Mouse (Mus musculus): ENCODE measurements around the gene Fis1. TPM values are rescaled to one million over a fixed set of nuclear protein-coding genes. Genes with fewer than 3 reads are reported as not detected.

The Fis1 gene
- total RNA-seq, 2 experiments from 2014 or later: 226 to 227 TPM

- intact Hi-C loops (cut with DNase I): no loop called here
- DNase-seq (ENCODE audit: extremely low spot score in 1 of 2, low spot score in 2 of 2): no peak
These were observed 10.0 kb downstream of the Fis1 start for GRCm38 (mm10) chr5:136962966-136963540.

GRCm38 (mm10) chr5:136965210-136965609 lies 12.1 kb downstream of the Fis1 start:
- intact Hi-C loops (cut with DNase I): no loop called here
- DNase-seq (ENCODE audit: extremely low spot score in 1 of 2, low spot score in 2 of 2): no peak

- DNase-seq (ENCODE audit: extremely low spot score in 1 of 2, low spot score in 2 of 2): no peak
- intact Hi-C loops (cut with DNase I): no loop called here
These were observed 12.6 kb downstream of the Fis1 start for GRCm38 (mm10) chr5:136965686-136966085.

- intact Hi-C loops (cut with DNase I): no loop called here
- DNase-seq (ENCODE audit: extremely low spot score in 1 of 2, low spot score in 2 of 2): no peak
These were observed 13.3 kb downstream of the Fis1 start, which contains the start of gene Cldn15 for GRCm38 (mm10) chr5:136966331-136966730. Cldn15 (plus strand) TSS chr5:136966616.

- intact Hi-C loops (cut with DNase I): no loop called here
- DNase-seq (ENCODE audit: extremely low spot score in 1 of 2, low spot score in 2 of 2): no peak
These were observed 13.9 kb downstream of the Fis1 start for GRCm38 (mm10) chr5:136966861-136967455.

DNA sequence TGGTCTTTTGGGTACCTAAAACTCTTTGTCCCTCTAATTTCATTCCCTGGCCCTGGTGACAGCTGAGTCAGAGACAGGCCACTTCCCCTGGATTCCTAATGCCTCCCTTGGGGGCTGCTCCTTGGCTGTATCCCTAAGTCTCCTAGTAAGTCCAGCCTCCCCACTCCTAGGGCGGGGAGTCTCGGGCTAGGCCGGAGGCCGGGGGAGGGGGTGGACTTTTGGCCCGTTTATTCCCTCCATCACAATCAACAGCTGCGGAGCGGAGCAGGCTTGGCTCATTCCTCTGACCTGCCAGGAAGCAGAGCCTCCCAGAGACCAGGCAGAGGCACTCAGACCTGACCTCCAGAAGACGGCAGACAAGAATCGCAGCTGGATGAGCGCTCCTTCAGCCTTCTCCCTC lies 14.5 kb downstream of the Fis1 start:
- peak in 1 of 2 experiments; percentile 68 for DNase-seq (ENCODE audit: extremely low spot score in 1 of 2, low spot score in 2 of 2)

GRCm38 (mm10) chr5:136970703-136971102 lies 17.6 kb downstream of the Fis1 start:
- DNase-seq (ENCODE audit: extremely low spot score in 1 of 2, low spot score in 2 of 2): peak in 1 of 2 experiments; percentile 73
- intact Hi-C loops (cut with DNase I): no loop called here

More for the DNA sequence above, 14.5 kb downstream of the Fis1 start:
- intact Hi-C loops (cut with DNase I): no loop called here

DNA sequence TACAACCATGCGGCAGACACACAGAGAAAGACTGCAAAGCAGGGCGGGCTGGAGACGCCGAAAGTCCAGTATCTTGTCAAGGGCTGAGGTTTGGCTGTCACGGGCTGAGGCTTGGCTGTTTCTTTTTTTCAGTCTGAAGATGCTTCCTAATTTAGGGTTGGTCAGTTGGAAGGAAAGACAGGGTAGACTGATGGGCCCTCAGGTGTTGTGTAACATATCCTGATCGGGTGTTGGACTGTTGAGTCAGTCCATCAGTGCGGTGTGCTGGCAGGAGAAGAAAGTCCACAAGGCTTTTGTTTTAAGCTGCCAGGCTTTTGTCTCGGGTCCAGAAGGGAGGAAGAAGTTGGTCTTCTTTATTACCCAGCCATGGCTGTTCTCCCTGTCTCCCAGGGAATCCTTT lies 20.6 kb downstream of the Fis1 start:
- intact Hi-C loops (cut with DNase I): no loop called here
- DNase-seq (ENCODE audit: extremely low spot score in 1 of 2, low spot score in 2 of 2): no peak

DNA sequence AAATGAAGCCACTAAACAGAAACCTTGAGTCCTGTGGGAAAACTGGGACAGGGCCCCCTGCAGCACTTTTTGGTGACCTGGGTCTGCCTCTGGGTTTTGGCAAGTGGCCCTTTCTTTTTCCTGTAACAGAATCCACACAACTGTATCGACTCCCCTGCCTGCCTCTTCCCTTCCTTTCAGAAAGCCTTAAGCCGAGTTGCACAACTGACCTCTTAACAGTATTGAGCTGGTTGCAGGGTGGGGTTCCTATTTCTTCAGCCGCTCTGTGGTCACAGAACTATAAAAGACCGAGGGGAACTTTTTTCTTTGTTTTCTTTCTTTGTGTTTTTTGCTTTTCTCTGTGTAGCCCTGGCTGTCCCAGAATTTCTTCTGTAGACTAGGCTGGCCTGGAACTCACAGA lies 24.7 kb downstream of the Fis1 start:
- no peak for DNase-seq (ENCODE audit: extremely low spot score in 1 of 2, low spot score in 2 of 2)
- intact Hi-C loops (cut with DNase I): no loop called here

GRCm38 (mm10) chr5:136979762-136980161 lies 26.7 kb downstream of the Fis1 start:
- DNase-seq (ENCODE audit: extremely low spot score in 1 of 2, low spot score in 2 of 2): no peak
- intact Hi-C loops (cut with DNase I): no loop called here

- intact Hi-C loops (cut with DNase I): no loop called here
- no peak for DNase-seq (ENCODE audit: extremely low spot score in 1 of 2, low spot score in 2 of 2)
These were observed 27.9 kb downstream of the Fis1 start for GRCm38 (mm10) chr5:136980974-136981373.

GRCm38 (mm10) chr5:136982338-136982930 lies 29.4 kb downstream of the Fis1 start:
- no peak for DNase-seq (ENCODE audit: extremely low spot score in 1 of 2, low spot score in 2 of 2)
- intact Hi-C loops (cut with DNase I): no loop called here

GRCm38 (mm10) chr5:136984828-136985227 lies 31.8 kb downstream of the Fis1 start:
- DNase-seq (ENCODE audit: extremely low spot score in 1 of 2, low spot score in 2 of 2): no peak
- intact Hi-C loops (cut with DNase I): no loop called here

DNA sequence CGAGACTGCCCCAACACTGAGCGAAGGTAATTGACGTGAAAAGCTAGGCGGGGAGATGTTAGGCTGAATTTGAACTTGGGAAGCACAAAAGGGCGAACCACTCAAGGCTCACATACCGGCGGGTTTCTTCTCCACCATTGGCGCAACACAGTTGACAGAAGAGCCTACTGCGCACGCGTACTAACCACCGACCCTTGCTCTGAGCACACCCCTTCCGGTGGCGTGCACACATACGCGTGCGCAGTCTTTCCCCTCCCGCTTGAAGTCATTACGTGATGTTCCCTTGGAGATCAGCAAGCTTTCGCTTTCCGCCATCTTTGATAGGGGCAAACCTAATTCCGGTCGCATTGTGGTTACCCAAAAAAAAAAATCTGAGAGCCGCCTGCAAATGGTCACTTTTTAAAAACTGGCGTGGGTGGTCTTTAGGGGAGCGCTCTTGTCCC lies 33.6 kb downstream of the Fis1 start, which contains the start of gene Plod3:
Gene Plod3, plus strand, starts transcription at position 325 of the 443 bp plus-strand sequence.
- intact Hi-C loops (cut with DNase I): no loop called here
- peak; percentile 96 to 98 for DNase-seq (ENCODE audit: extremely low spot score in 1 of 2, low spot score in 2 of 2)

- intact Hi-C loops (cut with DNase I): no loop called here
These were observed 34.3 kb downstream of the Fis1 start for GRCm38 (mm10) chr5:136987138-136987933.

DNA sequence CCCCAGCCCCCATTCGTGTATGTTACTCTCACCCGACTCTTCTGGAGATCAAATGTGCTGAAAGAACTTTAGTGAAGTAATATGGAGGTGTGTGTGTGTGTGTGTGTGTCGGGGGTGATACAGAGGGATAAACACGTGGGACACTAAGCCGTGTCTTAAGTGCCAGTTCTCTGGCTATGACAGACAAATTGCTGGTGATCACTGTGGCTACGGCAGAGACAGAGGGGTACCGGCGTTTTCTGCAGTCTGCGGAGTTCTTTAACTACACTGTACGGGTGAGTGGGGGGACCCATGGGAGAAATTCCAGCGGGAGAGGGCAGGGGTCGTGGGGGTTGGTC lies 34.8 kb downstream of the Fis1 start, which contains the start of gene Znhit1:
Gene Znhit1, minus strand, starts transcription at position 88 of the 338 bp plus-strand sequence.
- intact Hi-C loops (cut with DNase I): no loop called here

More at GRCm38 (mm10) chr5:136987138-136987933, 34.3 kb downstream of the Fis1 start:
- peak; percentile 65 to 88 for DNase-seq (ENCODE audit: extremely low spot score in 1 of 2, low spot score in 2 of 2)

DNA sequence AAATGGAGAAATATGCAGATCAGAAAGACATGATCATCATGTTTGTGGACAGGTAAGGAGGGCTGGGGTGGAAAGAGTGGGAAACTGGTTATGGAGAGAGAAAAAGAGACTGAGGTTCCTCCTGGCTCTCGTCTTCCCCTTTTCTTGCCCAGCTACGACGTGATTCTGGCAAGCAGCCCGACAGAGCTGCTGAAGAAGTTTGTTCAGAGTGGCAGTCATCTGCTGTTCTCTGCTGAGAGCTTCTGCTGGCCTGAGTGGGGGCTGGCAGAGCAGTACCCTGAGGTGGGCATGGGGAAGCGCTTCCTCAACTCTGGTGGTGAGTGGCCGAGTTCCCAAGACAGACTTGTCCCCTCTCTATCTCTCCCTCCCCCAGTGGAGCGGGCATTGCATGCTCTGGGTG lies 35.3 kb downstream of the Fis1 start:
- DNase-seq (ENCODE audit: extremely low spot score in 1 of 2, low spot score in 2 of 2): peak; percentile 54 to 75
- intact Hi-C loops (cut with DNase I): no loop called here

More for the DNA sequence above, 34.8 kb downstream of the Fis1 start, which contains the start of gene Znhit1:
- DNase-seq (ENCODE audit: extremely low spot score in 1 of 2, low spot score in 2 of 2): no peak

DNA sequence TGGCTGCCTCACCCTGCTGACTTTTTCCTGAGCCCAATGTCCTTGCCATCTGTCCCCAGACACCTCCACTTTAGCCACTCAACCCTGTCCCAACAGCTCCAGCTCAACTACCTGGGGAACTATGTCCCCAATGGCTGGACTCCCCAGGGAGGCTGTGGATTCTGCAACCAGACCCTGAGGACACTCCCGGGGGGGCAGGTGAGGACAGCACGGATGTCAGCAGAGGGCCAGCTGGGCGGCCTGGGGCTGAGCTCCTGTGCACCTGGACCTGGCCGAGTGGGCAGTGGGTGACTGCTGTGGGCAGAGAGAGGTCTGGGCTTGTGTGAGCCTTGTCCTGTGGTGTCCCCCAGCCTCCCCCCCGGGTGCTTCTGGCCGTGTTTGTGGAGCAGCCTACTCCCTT lies 36.7 kb downstream of the Fis1 start:
- intact Hi-C loops (cut with DNase I): no loop called here

DNA sequence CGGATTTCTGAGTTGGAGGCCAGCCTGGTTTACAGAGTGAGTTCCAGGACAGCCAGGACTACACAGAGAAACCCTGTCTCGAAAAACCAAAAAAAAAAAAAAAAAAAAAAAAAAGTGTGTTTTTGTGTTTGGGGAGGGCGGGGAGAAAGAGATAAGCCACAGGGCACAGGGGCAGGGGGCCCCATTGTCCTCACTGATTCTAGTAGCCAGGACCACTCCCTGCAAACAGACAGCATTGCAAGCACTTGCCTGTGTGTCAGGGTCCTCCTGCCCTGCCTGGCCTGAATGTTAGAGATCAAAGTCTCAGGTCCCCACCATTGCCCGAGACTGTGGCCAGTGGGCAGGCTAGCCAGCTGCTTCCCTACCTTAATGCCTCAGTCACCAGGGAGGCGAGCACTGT lies 46.4 kb downstream of the Fis1 start:
- intact Hi-C loops (cut with DNase I): no loop called here
- DNase-seq (ENCODE audit: extremely low spot score in 1 of 2, low spot score in 2 of 2): no peak

More for the DNA sequence above, 36.7 kb downstream of the Fis1 start:
- no peak for DNase-seq (ENCODE audit: extremely low spot score in 1 of 2, low spot score in 2 of 2)
